Mouse (Mus musculus) urinary bladder, postnatal 10 days (tissue): Measurements from ENCODE around the gene Trmt44.

ENCODE experiments used
- DNase-seq: peaks from one replicate; pipeline ENCODE4 v3.0.0; 2022; ENCODE audit warnings: low spot score

Trmt44 gene

DNA sequence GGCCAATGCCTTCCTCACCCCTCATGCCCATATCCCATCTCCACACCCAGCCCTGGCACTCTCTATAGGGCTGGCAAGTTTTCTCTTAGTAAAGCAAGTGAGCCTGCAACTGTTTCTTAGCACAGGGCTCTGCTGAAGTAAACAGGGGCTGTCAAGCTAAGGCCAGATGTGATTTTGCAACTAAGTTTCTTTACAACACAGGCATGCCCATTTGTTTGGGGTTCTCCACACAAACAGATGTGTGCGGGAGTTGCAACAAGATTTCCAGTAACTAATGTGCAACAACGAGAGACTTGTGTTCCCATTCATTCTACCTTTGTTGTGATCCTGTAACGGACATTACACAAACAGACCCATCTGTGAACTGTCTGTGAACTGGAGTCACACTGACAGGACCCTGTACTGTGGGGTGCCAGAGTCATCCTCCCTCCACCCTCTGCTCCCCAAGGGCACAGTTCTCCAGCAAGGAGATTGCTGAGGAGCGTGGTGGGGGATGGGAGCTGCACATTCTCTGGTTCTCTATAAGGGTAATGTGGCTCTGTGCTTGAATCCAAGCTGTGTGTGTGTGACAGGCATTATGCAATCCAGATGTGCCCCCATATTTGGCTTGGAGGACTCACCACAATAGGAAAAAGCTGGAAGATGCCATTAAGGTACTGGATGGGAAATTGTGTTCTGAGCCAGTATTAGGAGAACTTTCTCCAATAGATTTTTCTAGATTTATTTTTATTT lies 33.6 kb downstream of the Trmt44 start:
- no peak for DNase-seq

DNA sequence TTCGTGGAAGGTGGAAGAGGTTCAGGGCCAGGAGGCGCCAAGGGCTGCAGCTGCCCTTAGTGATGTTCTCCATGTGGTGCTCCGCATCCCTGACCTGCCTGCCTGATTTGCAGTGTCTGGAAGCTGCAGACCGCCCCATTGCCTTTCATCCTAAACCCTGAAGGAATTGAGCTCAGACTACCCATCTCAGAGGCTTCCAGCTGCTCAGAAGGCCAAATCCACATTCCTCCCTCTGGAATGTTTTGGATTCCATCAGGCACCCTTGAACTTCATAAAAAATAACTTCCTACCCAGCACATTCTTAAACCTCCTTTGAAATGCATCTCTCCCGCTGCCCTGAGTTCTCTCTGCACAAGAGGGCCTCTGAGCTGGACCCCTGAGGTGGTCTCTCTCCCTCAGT lies 34.3 kb downstream of the Trmt44 start:
- no peak for DNase-seq

DNA sequence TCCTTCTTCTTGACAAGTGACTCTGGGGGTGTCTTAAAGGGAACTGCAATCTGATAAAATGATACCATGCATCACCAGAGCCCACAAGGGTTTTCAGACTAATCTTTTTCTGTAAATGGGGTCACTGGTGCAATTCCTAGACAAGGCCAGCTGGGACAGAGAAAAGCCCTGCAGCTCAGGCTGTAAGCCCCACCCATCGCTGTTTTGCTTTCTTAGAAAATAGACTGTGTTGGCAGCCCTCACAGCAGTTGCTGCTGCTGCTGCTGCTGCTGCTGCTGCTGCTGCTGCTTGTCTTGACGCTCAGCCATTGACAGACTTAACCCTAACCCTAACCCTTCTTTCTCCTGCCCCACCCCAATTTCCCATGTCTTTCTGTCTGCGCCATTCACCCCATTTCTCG lies 35.3 kb downstream of the Trmt44 start:
- DNase-seq, result no peak

DNA sequence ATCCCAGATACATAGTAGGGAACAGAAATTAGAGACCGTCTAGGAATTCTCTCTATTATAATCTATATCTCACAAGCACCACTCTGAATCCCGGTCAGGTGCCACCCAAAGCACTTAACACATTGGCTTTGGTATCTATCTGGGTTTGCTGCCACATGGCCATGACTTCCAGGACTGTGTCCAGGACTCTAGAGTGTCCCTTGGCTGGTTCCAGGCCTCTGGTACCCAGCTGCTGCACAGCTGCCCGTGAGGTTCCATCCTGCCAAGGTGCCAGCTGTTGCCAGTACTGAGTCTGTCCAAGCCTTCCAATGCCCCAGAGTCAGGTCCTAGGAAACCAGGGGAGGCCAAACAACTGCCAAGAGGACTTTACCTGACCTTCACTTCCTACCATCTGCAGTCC lies 36.8 kb downstream of the Trmt44 start:
- DNase-seq, result no peak

DNA sequence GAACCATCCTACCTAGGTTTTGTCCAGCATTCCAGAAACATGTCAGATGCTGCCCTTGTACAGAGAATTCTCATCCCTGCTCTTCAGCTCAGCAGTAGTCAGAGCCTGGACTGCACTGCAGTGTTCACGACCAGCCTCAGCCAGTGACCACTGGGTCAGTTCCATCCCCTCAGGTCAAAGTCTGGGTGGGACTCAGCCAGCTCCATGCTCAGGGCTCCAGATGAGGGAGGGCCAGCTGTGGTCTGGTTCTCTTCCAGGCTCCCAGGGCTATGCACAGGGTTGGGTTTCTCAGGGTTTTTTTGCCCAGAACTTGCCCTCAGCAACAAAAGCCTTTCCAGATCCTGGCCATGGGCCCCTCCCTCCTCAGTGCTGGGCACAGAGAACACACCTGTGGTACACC lies 37.4 kb downstream of the Trmt44 start:
- DNase-seq, result no peak

DNA sequence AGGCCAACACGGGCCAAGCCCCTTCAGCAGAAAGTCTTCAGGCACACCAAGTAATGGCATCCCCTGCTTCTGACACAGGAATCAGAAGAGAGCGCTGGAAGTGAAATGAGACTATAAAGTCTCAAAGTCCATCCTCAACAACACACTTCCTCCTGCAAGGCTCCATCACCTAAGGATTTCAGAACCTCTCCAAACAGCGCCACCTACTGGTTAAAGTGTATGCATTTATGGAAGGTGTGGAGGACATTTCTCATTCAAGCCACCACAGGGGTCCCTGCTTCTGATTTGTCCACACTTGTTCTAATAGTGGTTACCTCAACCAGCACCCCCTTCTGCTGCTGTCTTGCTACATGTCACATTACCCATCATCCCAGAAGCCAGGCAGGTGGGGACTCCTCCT lies 38.6 kb downstream of the Trmt44 start:
- DNase-seq, result no peak

DNA sequence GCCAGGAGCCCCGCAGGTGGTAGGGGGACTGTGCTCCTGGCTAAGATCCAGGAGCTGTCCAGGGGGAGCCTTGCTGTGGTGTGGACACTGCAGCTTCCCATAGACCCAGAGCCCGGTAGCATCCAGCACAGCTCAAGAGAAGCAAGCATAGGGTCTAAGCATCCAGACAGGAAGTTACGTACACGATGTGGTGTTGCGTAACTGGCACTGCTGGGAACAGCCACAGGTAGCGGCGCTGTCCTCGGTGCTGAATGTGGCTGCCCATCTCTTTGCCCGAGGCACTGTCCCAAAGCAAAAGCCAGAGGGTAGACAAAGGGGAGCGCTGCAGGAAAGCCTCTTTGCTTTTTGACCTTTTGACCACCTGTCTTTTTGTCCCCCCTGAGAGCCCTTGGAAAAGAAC lies 43.3 kb downstream of the Trmt44 start:
- no peak for DNase-seq

DNA sequence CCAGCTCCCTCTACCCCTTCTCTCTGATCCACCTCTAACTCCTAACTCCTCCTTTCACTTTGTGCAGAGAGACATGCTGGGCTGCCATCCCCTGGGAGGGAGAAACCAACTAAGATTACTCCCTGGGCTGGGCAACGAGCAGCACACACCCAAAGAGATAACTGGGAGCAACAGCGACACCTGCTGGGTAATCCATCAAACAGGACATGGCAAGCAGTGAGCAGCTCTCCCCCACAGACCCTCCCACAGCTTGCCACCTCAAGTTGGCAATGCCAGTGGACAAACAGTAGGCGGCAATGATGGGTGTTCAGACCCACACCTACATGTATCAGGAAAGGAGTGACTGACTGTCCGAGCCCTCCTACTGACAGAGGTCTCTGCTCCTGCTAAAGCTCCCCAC lies 44.4 kb downstream of the Trmt44 start:
- DNase-seq, result no peak

DNA sequence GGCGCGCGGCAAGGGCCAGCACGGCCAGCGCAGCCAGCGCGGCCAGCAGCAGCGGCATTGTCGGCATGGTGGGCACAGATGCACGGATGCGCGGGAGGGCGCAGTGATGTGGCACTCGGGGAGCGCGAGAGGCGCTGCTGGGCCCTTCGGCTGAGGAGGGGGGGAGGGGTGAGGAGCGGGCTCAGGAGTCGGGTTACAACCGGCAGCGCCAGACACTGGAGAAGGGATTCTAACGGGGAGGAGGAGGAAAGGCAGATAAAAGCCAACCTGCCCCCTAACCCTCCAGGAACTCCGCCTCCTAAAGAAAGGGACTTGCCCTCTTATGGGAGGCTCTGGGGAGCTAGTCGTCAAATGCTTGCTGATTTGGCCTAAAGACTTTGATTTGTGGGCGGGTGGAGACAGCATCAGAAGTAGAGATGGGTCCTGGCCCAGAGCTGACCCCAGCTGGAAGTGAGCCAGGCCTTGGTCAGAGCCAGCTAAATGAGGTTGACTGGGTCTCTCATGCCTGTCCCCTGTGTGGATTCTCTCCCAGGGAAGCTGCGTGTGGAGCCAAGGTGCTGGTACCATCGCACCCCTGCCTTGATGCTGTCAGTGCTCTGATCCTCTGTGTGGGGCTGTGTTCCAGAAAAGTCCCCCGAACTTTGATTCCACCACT lies 49.3 kb downstream of the Trmt44 start, which contains the start of gene Cpz:
TSS of gene Cpz (minus strand) at position 230 of the 655 bp plus-strand sequence.
- DNase-seq, result no peak

DNA sequence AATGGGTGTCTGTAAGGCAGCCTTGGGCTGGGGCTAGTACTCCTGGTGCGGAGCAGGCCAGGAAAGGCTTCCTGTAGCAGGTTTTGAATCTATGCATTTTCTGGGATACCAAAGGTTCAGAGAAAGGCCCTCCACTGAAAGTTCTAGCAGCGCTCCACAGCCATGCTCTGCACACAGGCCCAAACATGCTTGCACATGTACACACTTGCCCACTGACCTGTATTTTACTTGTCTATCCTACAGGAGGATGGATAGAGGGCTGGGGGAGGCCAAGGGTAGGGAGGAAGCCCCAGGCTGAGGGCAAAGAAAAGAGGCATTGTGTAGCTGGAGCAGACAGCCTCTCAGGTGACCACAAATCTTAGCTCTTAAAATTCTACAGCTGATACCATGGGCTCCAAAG lies 50.5 kb downstream of the Trmt44 start:
- DNase-seq, result no peak

DNA sequence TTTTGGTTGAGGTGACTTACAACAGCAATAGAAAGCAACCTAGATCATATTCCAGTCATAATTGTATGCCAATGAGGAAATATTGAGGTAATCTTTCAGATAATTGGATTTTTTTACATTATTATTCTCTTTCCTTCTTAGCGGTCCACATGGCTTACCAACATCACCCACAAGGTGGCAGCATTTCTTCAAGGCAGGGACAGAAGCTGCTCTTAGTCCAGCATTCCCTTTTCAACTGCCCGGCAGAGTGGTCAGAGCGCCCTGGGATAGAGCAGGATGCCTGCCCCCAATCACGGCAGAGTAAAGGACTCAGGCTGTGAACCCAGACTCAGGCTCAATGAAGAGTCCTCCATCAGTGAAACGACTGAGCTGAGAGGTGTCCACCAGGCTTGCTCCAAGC lies 51.1 kb downstream of the Trmt44 start:
- no peak for DNase-seq

DNA sequence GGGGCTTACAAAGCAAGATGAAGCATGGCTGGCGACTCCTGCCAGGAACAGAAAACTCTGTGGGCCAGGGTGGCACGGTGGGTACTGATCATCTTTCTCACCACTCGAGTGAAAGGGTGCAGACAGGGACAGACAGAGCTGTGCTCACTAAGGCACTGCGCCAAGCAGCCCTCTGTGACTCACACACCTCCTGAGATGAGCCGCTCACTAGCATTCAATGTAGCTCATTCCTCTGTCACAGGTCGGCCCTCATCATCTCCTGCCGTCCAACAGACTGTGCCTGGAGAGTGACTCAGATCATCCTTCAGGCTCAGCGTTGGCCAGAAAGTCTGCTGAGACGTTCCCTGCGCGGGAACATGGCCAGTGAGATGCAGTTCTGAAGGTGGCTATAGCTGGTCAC lies 58.1 kb downstream of the Trmt44 start:
- DNase-seq, result no peak

DNA sequence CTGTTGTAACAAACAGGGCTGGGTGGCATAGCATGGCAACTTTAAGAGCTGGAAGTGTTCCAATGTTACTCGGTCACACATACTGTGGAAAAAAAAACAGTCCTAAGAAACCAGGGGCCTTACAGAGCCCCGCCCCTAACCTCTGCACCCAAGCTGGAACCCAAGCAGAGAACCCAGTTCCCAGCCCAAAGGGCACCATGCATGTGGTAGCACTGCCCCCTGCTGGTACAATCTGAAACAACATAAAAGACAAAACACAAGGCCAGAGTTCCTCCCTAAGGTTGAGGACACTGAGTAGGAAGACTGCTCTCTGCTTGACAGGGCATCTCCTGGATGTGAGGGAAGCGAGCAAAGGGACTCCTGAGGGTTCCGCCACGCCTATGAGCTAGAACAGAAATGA lies 64.3 kb downstream of the Trmt44 start:
- no peak for DNase-seq
